In the genomic region with DNA sequence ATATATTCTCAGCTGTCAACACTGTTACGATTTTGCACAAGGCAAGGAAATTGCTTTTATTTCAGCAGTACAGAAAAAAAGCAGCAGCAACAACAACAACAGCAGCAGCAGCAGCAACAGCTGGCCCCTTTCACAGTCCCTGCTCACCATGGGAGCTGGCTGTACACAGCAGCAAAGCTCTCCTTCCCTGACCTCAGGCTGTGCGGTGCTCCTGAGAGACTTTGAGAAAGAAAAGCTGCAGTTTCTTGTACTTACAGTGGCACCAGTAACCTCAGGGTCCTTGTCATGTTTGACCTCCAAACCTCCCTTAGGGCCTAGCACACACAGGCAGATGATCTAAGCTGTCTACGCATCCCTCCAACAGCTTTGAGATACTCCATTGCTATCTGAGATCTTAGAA, we compare ENCODE assay signal across 15 mouse cellular contexts.
DNase-seq lines count a peak whose midpoint lies in the region; ATAC-seq lines count a peak whose summit lies in the region.
"Had no signal": no experiment of that assay in that cellular context is flagged by ENCODE, and none has a peak within 500 bp of the region (broad histone marks: within the 10 kb centered on the region; RNA-seq: fewer than 3 reads in every experiment).

No protein-coding gene starts in this region.

- H3K4me2 ChIP-seq in heart, embryonic 12.5 days: no peak overlapping the region
- no peak overlapping the region for H3K4me2 ChIP-seq in hindbrain, embryonic 13.5 days
- H3K4me2 ChIP-seq: heart, embryonic 15.5 days; midbrain, embryonic 15.5 days had no signal

- no peaks in the 10 kb centered on the region for H3K36me3 ChIP-seq in heart, embryonic 12.5 days
- no peaks in the 10 kb centered on the region for H3K36me3 ChIP-seq in hindbrain, embryonic 13.5 days
- H3K36me3 ChIP-seq: heart, embryonic 15.5 days; midbrain, embryonic 15.5 days had no signal

- no peak overlapping the region for H3K4me3 ChIP-seq in heart, embryonic 12.5 days
- H3K4me3 ChIP-seq in hindbrain, embryonic 13.5 days: no peak overlapping the region
- H3K4me3 ChIP-seq: heart, embryonic 15.5 days; midbrain, embryonic 15.5 days had no signal

- no peak for ATAC-seq in heart, embryonic 12.5 days (ENCODE audit: insufficient number of reproducible peaks, low FRiP score)
- no peak for ATAC-seq in megakaryocyte-erythroid progenitor cell, adult 5-6 weeks (replicated peaks; ENCODE audit: low FRiP score, low TSS enrichment, poor library complexity, severe bottlenecking)
- ATAC-seq in hindbrain, embryonic 13.5 days (ENCODE audit: low FRiP score): no peak
- ATAC-seq: forebrain, embryonic 16.5 days; hindbrain, embryonic 16.5 days; midbrain, embryonic 15.5 days had no signal

- no peaks in the 10 kb centered on the region for H3K4me1 ChIP-seq in heart, embryonic 12.5 days (replicated peaks)
- H3K4me1 ChIP-seq in hindbrain, embryonic 13.5 days (replicated peaks): no peaks in the 10 kb centered on the region
- H3K4me1 ChIP-seq: heart, embryonic 15.5 days; midbrain, embryonic 15.5 days had no signal

- H3K9ac ChIP-seq in heart, embryonic 12.5 days: no peak overlapping the region
- H3K9ac ChIP-seq in hindbrain, embryonic 13.5 days: no peak overlapping the region
- H3K9ac ChIP-seq: heart, embryonic 15.5 days; midbrain, embryonic 15.5 days had no signal

- no peak overlapping the region for H3K27ac ChIP-seq in heart, embryonic 12.5 days (ENCODE audit: poor library complexity, severe bottlenecking)
- no peak overlapping the region for H3K27ac ChIP-seq in hindbrain, embryonic 13.5 days
- H3K27ac ChIP-seq: heart, embryonic 15.5 days; midbrain, embryonic 15.5 days had no signal

- H3K27me3 ChIP-seq in heart, embryonic 12.5 days (replicated peaks): no peaks in the 10 kb centered on the region
- H3K27me3 ChIP-seq in hindbrain, embryonic 13.5 days: no peaks in the 10 kb centered on the region
- H3K27me3 ChIP-seq: heart, embryonic 15.5 days; midbrain, embryonic 15.5 days had no signal

- DNase-seq in heart, adult 8-10 months (ENCODE audit: low spot score): peak; percentile 1
- peak; percentile 12 for DNase-seq in adipocyte (ENCODE audit: low spot score)
- peak; percentile 1 to 11 for DNase-seq in kidney, adult 8-10 months
- peak; percentile 62 to 66 for DNase-seq in kidney, postnatal 4 days
- DNase-seq in adrenal gland, adult 18-20 months (ENCODE audit: low spot score in 2 of 2): no peak
- DNase-seq: adrenal gland, adult 2 months; cerebellum, adult 9-11 months; gastrocnemius, postnatal 10 days had no signal

- no peaks in the 10 kb centered on the region for H3K9me3 ChIP-seq in heart, embryonic 12.5 days (replicated peaks)
- no peaks in the 10 kb centered on the region for H3K9me3 ChIP-seq in hindbrain, embryonic 13.5 days
- H3K9me3 ChIP-seq: heart, embryonic 15.5 days; midbrain, embryonic 15.5 days had no signal

- 63% methylated on average over 3 of the region's 3 CpGs for WGBS in heart, embryonic 12.5 days
- WGBS in hindbrain, embryonic 13.5 days: 69% methylated on average over 3 of the region's 3 CpGs

Comparison
In these comparisons a context has a peak if more than half of its experiments do, and no peak if none do; other contexts are left out.
1. DNase-seq: peak in heart, adult 8-10 months (single experiment), adipocyte (single experiment), kidney, adult 8-10 months (2 of 2) and kidney, postnatal 4 days (2 of 2); none in adrenal gland, adult 18-20 months (0 of 2).